ENCODE assay signal across 15 mouse cellular contexts in genomic region chr4:24714367-24714766, GRCm38 (mm10).
DNase-seq lines count a peak whose midpoint lies in the region; ATAC-seq and TF ChIP-seq lines count a peak whose summit lies in the region.
"Had no signal": no experiment of that assay in that cellular context is flagged by ENCODE, and none has a peak within 500 bp of the region (broad histone marks: within the 10 kb centered on the region; RNA-seq: fewer than 3 reads in every experiment).

No protein-coding gene starts in this region.

- 76% methylated on average over 10 of the region's 10 CpGs for WGBS in lung, embryonic 14.5 days

- no peaks in the 10 kb centered on the region for H3K4me1 ChIP-seq in lung, embryonic 14.5 days (ENCODE audit: insufficient read depth)
- H3K4me1 ChIP-seq: embryonic facial prominence, embryonic 15.5 days; kidney, embryonic 15.5 days had no signal

- no peak for TF ChIP-seq POLR2A in brain, embryonic 14.5 days (IDR thresholded peaks at IDR 0.05; ENCODE audit: borderline replicate concordance, extremely low read depth, insufficient read depth, insufficient read length, poor library complexity, severe bottlenecking)

- no peaks in the 10 kb centered on the region for H3K27me3 ChIP-seq in lung, embryonic 14.5 days (ENCODE audit: insufficient read depth, low read length)
- H3K27me3 ChIP-seq: embryonic facial prominence, embryonic 15.5 days; kidney, embryonic 15.5 days had no signal

- TF ChIP-seq CTCF in gastrocnemius, adult 2 months (IDR thresholded peaks at IDR 0.05) = peak; percentile 23; the same call in 1 of the 2 replicates
- 0 out of 2 replicates have a peak, but pooled peaks have one; percentile 14 for TF ChIP-seq CTCF in lung, embryonic 14.5 days (IDR thresholded peaks at IDR 0.05; ENCODE audit: low read depth)
- no peak for TF ChIP-seq CTCF in brain, embryonic 14.5 days (IDR thresholded peaks at IDR 0.05; ENCODE audit: borderline replicate concordance, extremely low read depth, insufficient read depth, insufficient read length)

- DNase-seq in gastrocnemius, adult 2 months = no peak
- DNase-seq in gastrocnemius, postnatal 14 days = no peak
- peak; percentile 33 for DNase-seq in lung, embryonic 14.5 days
- DNase-seq in lung, postnatal 10 days = no peak
- peak; percentile 46 for DNase-seq in brain, embryonic 14.5 days (ENCODE audit: low read depth)
- peak; percentile 44 for DNase-seq in retina, embryonic 14.5 days (ENCODE audit: low spot score)
- no peak for DNase-seq in frontal cortex, postnatal 14 days (ENCODE audit: low spot score in 2 of 2)
- DNase-seq: adrenal gland, postnatal 25 days; heart, postnatal 14 days; liver, postnatal 0 days; thymus, adult 18-20 months had no signal

- no peak overlapping the region for H3K27ac ChIP-seq in gastrocnemius, adult 2 months
- no peak overlapping the region for H3K27ac ChIP-seq in lung, embryonic 14.5 days (ENCODE audit: low read depth)
- H3K27ac ChIP-seq: embryonic facial prominence, embryonic 15.5 days; kidney, embryonic 15.5 days had no signal

- ATAC-seq in lung, embryonic 14.5 days (ENCODE audit: insufficient read depth) = no peak
- no peak for ATAC-seq in megakaryocyte progenitor cell, adult 5-6 weeks (replicated peaks; ENCODE audit: poor library complexity)
- ATAC-seq: forebrain, embryonic 16.5 days; liver, postnatal 0 days had no signal

- no peak overlapping the region for H3K4me3 ChIP-seq in gastrocnemius, adult 2 months
- H3K4me3 ChIP-seq in lung, embryonic 14.5 days (ENCODE audit: low read depth, low read length) = no peak overlapping the region
- H3K4me3 ChIP-seq: embryonic facial prominence, embryonic 15.5 days; kidney, embryonic 15.5 days had no signal

- H3K9me3 ChIP-seq in lung, embryonic 14.5 days (ENCODE audit: low read depth, low read length) = no peaks in the 10 kb centered on the region
- H3K9me3 ChIP-seq: embryonic facial prominence, embryonic 15.5 days; kidney, embryonic 15.5 days had no signal

- H3K36me3 ChIP-seq in lung, embryonic 14.5 days (ENCODE audit: insufficient read depth) = no peaks in the 10 kb centered on the region
- H3K36me3 ChIP-seq: embryonic facial prominence, embryonic 15.5 days; kidney, embryonic 15.5 days had no signal

- H3K9ac ChIP-seq in lung, embryonic 14.5 days = no peak overlapping the region
- H3K9ac ChIP-seq: embryonic facial prominence, embryonic 15.5 days; kidney, embryonic 15.5 days; liver, postnatal 0 days had no signal

- intact Hi-C loops in gastrocnemius, adult 2 months (cut with DNase I) = no loop called here
- intact Hi-C loops in gastrocnemius, postnatal 14 days (cut with DNase I; ENCODE audit: low total_unique reads) = no loop called here

- H3K4me2 ChIP-seq in lung, embryonic 14.5 days = no peak overlapping the region
- H3K4me2 ChIP-seq: embryonic facial prominence, embryonic 15.5 days; kidney, embryonic 15.5 days had no signal

Comparison
In these comparisons a context has a peak if more than half of its experiments do, and no peak if none do; other contexts are left out.
1. DNase-seq: peak in lung, embryonic 14.5 days (single experiment), brain, embryonic 14.5 days (single experiment) and retina, embryonic 14.5 days (single experiment); none in gastrocnemius, adult 2 months (single experiment), gastrocnemius, postnatal 14 days (single experiment), lung, postnatal 10 days (single experiment) and frontal cortex, postnatal 14 days (0 of 2).